Mouse (Mus musculus): ENCODE results near the gene Ifitm1. TPM values are rescaled to one million over a fixed set of nuclear protein-coding genes. Genes with fewer than 3 reads are reported as not detected.

The Ifitm1 gene
- polyA plus RNA-seq, 1 experiment from 2014 or later = 74.6 TPM

- Histone ChIP-seq H3K27ac (no peak overlapping the region), H3K4me3 (no peak overlapping the region), H3K4me1 (0 out of 2 replicates have a peak, but pooled peaks cover 2% of the 10 kb centered on the region), H3K9ac (no peak overlapping the region), H3K4me2 (no peak overlapping the region), H3K36me3 (no peaks in the 10 kb centered on the region), H3K9me3 (no peaks in the 10 kb centered on the region), H3K27me3 (no peaks in the 10 kb centered on the region)
- 71% methylated on average over 17 of the region's 17 CpGs for WGBS
- ATAC-seq (ENCODE audit: insufficient number of reproducible peaks, low FRiP score, low TSS enrichment, low read depth) = no peak
Measured at GRCm38 (mm10) chr7:140987182-140988138, 20.4 kb downstream of the Ifitm1 start.

GRCm38 (mm10) chr7:140989022-140989421, 22.0 kb downstream of the Ifitm1 start:
- 0 out of 2 replicates have a peak, but pooled peaks cover 2% of the 10 kb centered on the region for H3K4me1 ChIP-seq
- no peak for ATAC-seq (ENCODE audit: insufficient number of reproducible peaks, low FRiP score, low TSS enrichment, low read depth)
- no peak overlapping the region for H3K4me2 ChIP-seq
- H3K27me3 ChIP-seq = no peaks in the 10 kb centered on the region
- no peak overlapping the region for H3K4me3 ChIP-seq
- WGBS = 74% methylated on average over 4 of the region's 4 CpGs
- H3K9ac ChIP-seq = no peak overlapping the region
- H3K9me3 ChIP-seq = no peaks in the 10 kb centered on the region
- no peak overlapping the region for H3K27ac ChIP-seq
- H3K36me3 ChIP-seq = no peaks in the 10 kb centered on the region

GRCm38 (mm10) chr7:140990185-140990584, 23.2 kb downstream of the Ifitm1 start:
- whole genome bisulfite sequencing = 50% methylated on average over 6 of the region's 6 CpGs
- ATAC-seq (ENCODE audit: insufficient number of reproducible peaks, low FRiP score, low TSS enrichment, low read depth) = no peak

GRCm38 (mm10) chr7:140990622-140991021, 23.6 kb downstream of the Ifitm1 start:
- H3K9ac ChIP-seq = no peak overlapping the region
- H3K4me3 ChIP-seq = no peak overlapping the region
- H3K27me3 ChIP-seq = no peaks in the 10 kb centered on the region
- WGBS = 43% methylated on average over 5 of the region's 5 CpGs
- H3K4me1 ChIP-seq = 0 out of 2 replicates have a peak, but pooled peaks cover 2% of the 10 kb centered on the region
- H3K9me3 ChIP-seq = no peaks in the 10 kb centered on the region
- H3K27ac ChIP-seq = no peak overlapping the region
- H3K4me2 ChIP-seq = no peak overlapping the region
- no peak for ATAC-seq (ENCODE audit: insufficient number of reproducible peaks, low FRiP score, low TSS enrichment, low read depth)
- no peaks in the 10 kb centered on the region for H3K36me3 ChIP-seq

More at GRCm38 (mm10) chr7:140990185-140990584, 23.2 kb downstream of the Ifitm1 start:
- no peak overlapping the region for H3K9ac ChIP-seq
- H3K27me3 ChIP-seq = no peaks in the 10 kb centered on the region
- H3K4me2 ChIP-seq = no peak overlapping the region
- no peaks in the 10 kb centered on the region for H3K36me3 ChIP-seq
- H3K9me3 ChIP-seq = no peaks in the 10 kb centered on the region
- no peak overlapping the region for H3K27ac ChIP-seq
- H3K4me1 ChIP-seq = 0 out of 2 replicates have a peak, but pooled peaks cover 2% of the 10 kb centered on the region
- no peak overlapping the region for H3K4me3 ChIP-seq

GRCm38 (mm10) chr7:140991117-140991689, 24.2 kb downstream of the Ifitm1 start:
- Histone ChIP-seq H3K4me1 (0 out of 2 replicates have a peak, but pooled peaks cover 2% of the 10 kb centered on the region), H3K27me3 (no peaks in the 10 kb centered on the region), H3K9me3 (no peaks in the 10 kb centered on the region), H3K4me3 (no peak overlapping the region), H3K36me3 (no peaks in the 10 kb centered on the region), H3K4me2 (no peak overlapping the region), H3K9ac (no peak overlapping the region), H3K27ac (no peak overlapping the region)
- WGBS = 83% methylated on average over 14 of the region's 14 CpGs
- ATAC-seq (ENCODE audit: insufficient number of reproducible peaks, low FRiP score, low TSS enrichment, low read depth) = no peak

- Histone ChIP-seq H3K27me3 (no peaks in the 10 kb centered on the region), H3K9ac (no peak overlapping the region), H3K27ac (no peak overlapping the region), H3K36me3 (no peaks in the 10 kb centered on the region), H3K4me1 (no peaks in the 10 kb centered on the region), H3K4me3 (no peak overlapping the region), H3K4me2 (no peak overlapping the region), H3K9me3 (no peaks in the 10 kb centered on the region)
- no peak for ATAC-seq (ENCODE audit: insufficient number of reproducible peaks, low FRiP score, low TSS enrichment, low read depth)
- 48% methylated on average over 1 of the region's 1 CpGs for WGBS
Measured at GRCm38 (mm10) chr7:140997817-140998216, 30.8 kb downstream of the Ifitm1 start.

- 81% methylated on average over 11 of the region's 11 CpGs for WGBS
- no peaks in the 10 kb centered on the region for H3K36me3 ChIP-seq
- H3K9ac ChIP-seq = no peak overlapping the region
- H3K4me1 ChIP-seq = no peaks in the 10 kb centered on the region
- no peak overlapping the region for H3K4me2 ChIP-seq
- H3K9me3 ChIP-seq = no peaks in the 10 kb centered on the region
- ATAC-seq (ENCODE audit: insufficient number of reproducible peaks, low FRiP score, low TSS enrichment, low read depth) = no peak
- H3K27ac ChIP-seq = no peak overlapping the region
- no peak overlapping the region for H3K4me3 ChIP-seq
- no peaks in the 10 kb centered on the region for H3K27me3 ChIP-seq
Measured at GRCm38 (mm10) chr7:140998853-140999700, 32.1 kb downstream of the Ifitm1 start.

GRCm38 (mm10) chr7:141000881-141001708, 34.1 kb downstream of the Ifitm1 start:
- Histone ChIP-seq H3K4me2 (no peak overlapping the region), H3K4me1 (no peaks in the 10 kb centered on the region), H3K36me3 (no peaks in the 10 kb centered on the region), H3K27ac (no peak overlapping the region), H3K9me3 (no peaks in the 10 kb centered on the region), H3K4me3 (no peak overlapping the region), H3K27me3 (no peaks in the 10 kb centered on the region), H3K9ac (no peak overlapping the region)
- 75% methylated on average over 15 of the region's 15 CpGs for WGBS
- no peak for ATAC-seq (ENCODE audit: insufficient number of reproducible peaks, low FRiP score, low TSS enrichment, low read depth)

- no peaks in the 10 kb centered on the region for H3K9me3 ChIP-seq
- no peaks in the 10 kb centered on the region for H3K36me3 ChIP-seq
- H3K27ac ChIP-seq = no peak overlapping the region
- no peaks in the 10 kb centered on the region for H3K27me3 ChIP-seq
- H3K4me1 ChIP-seq = peaks cover 2% of the 10 kb centered on the region
- no peak overlapping the region for H3K4me2 ChIP-seq
- 86% methylated on average over 5 of the region's 5 CpGs for WGBS
- no peak overlapping the region for H3K4me3 ChIP-seq
- H3K9ac ChIP-seq = no peak overlapping the region
- ATAC-seq (ENCODE audit: insufficient number of reproducible peaks, low FRiP score, low TSS enrichment, low read depth) = no peak
Measured at GRCm38 (mm10) chr7:141003248-141004010, 36.4 kb downstream of the Ifitm1 start.

- no peaks in the 10 kb centered on the region for H3K36me3 ChIP-seq
- H3K27me3 ChIP-seq = no peaks in the 10 kb centered on the region
- H3K4me2 ChIP-seq = no peak overlapping the region
- no peak overlapping the region for H3K4me3 ChIP-seq
- 88% methylated on average over 6 of the region's 6 CpGs for WGBS
- no peak overlapping the region for H3K9ac ChIP-seq
- H3K27ac ChIP-seq = no peak overlapping the region
- no peak for ATAC-seq (ENCODE audit: insufficient number of reproducible peaks, low FRiP score, low TSS enrichment, low read depth)
- no peaks in the 10 kb centered on the region for H3K9me3 ChIP-seq
- H3K4me1 ChIP-seq = peaks cover 30% of the 10 kb centered on the region
Measured at GRCm38 (mm10) chr7:141006446-141006845, 39.4 kb downstream of the Ifitm1 start.

Measured in limb, embryonic 15.5 days (tissue).